Mouse (Mus musculus) G1E (cell line): ENCODE data around the gene Gm10570.

Experiments
- CTCF ChIP-seq: IDR thresholded peaks from 2 replicates; pipeline ENCODE4 v1.5.1; 2012; ENCODE audit warnings: low read depth, low read length, inconsistent platforms, mixed read lengths
- GATA1 ChIP-seq: IDR thresholded peaks from 2 replicates; pipeline ENCODE4 v1.6.1; 2012; ENCODE audit warnings: borderline replicate concordance, low read length, inconsistent platforms, mixed read lengths
- POLR2AphosphoS5 ChIP-seq: IDR thresholded peaks from 2 replicates; pipeline ENCODE4 v1.6.1; 2012; ENCODE audit warnings: low read depth, low read length, inconsistent platforms; ENCODE audit not compliant: insufficient replicate concordance
- TAL1 ChIP-seq: conservative IDR thresholded peaks from 2 replicates; pipeline ENCODE4 v1.6.1; 2012; ENCODE audit warnings: low read depth, low read length, inconsistent platforms, mixed read lengths

GRCm38 (mm10) chr4:130275016-130275822, 33.3 kb downstream of the Gm10570 start:
- TF ChIP-seq CTCF (no peak), GATA1 (no peak), POLR2AphosphoS5 (no peak), TAL1 (no peak)
